In genomic region chr11:17051545-17052475, GRCm38 (mm10) we compare ENCODE assay signal across 8 mouse cellular contexts. TPM values are rescaled to one million over a fixed set of nuclear protein-coding genes. Genes with fewer than 3 reads are reported as not detected.
DNase-seq lines count a peak whose midpoint lies in the region; ATAC-seq lines count a peak whose summit lies in the region.

Gene Cnrip1 (plus strand): TSS chr11:17051586.
Gene Plek (minus strand): TSS chr11:17052381.

- H3K9me3 ChIP-seq in hindbrain, embryonic 12.5 days (replicated peaks) = no peaks in the 10 kb centered on the region
- no peaks in the 10 kb centered on the region for H3K9me3 ChIP-seq in lung, embryonic 15.5 days

- peak within 1 kb of the TSS; percentile 72 for H3K4me2 ChIP-seq in hindbrain, embryonic 12.5 days (replicated peaks)
- peak within 1 kb of the TSS; percentile 61 for H3K4me2 ChIP-seq in lung, embryonic 15.5 days

- DNase-seq in Muller cell, postnatal 12 days (ENCODE audit: inconsistent ontology term) = peak; percentile 75
- peak; percentile 98 for DNase-seq in cerebellum, postnatal 10 days
- peak; percentile 65 to 77 for DNase-seq in frontal cortex, postnatal 25 days (ENCODE audit: low spot score in 2 of 2)
- DNase-seq in layer of hippocampus, postnatal 10 days (ENCODE audit: low spot score in 2 of 2) = peak; percentile 90 to 93
- DNase-seq in testis, postnatal 10 days (ENCODE audit: low spot score) = peak; percentile 76

- peak within 1 kb of the TSS; percentile 81 for H3K9ac ChIP-seq in hindbrain, embryonic 12.5 days
- H3K9ac ChIP-seq in lung, embryonic 15.5 days = peak within 1 kb of the TSS; percentile 74

- H3K27me3 ChIP-seq in hindbrain, embryonic 12.5 days = no peaks in the 10 kb centered on the region
- H3K27me3 ChIP-seq in lung, embryonic 15.5 days = no peaks in the 10 kb centered on the region

- H3K4me3 ChIP-seq in hindbrain, embryonic 12.5 days = peak within 1 kb of the TSS; percentile 65
- H3K4me3 ChIP-seq in lung, embryonic 15.5 days = peak within 1 kb of the TSS; percentile 67

- peaks cover 10% of the 10 kb centered on the region for H3K4me1 ChIP-seq in hindbrain, embryonic 12.5 days
- H3K4me1 ChIP-seq in lung, embryonic 15.5 days = peaks cover 4% of the 10 kb centered on the region; the same call in 1 of the 2 replicates

- ATAC-seq in hindbrain, embryonic 12.5 days (ENCODE audit: low FRiP score) = peak; percentile 96
- peak; percentile 93 for ATAC-seq in lung, embryonic 15.5 days (ENCODE audit: borderline replicate concordance, extremely low read depth, low FRiP score, low TSS enrichment)
- ATAC-seq in neutrophil, adult 5-6 weeks (ENCODE audit: extremely low read depth, insufficient number of reproducible peaks, low FRiP score, poor library complexity, severe bottlenecking) = peak; percentile 64

- H3K36me3 ChIP-seq in hindbrain, embryonic 12.5 days = no peaks in the 10 kb centered on the region
- H3K36me3 ChIP-seq in lung, embryonic 15.5 days = no peaks in the 10 kb centered on the region

- peak within 1 kb of the TSS; percentile 90 for H3K27ac ChIP-seq in hindbrain, embryonic 12.5 days
- peak within 1 kb of the TSS; percentile 79 for H3K27ac ChIP-seq in lung, embryonic 15.5 days

- 1% methylated on average over 38 of the region's 38 CpGs for WGBS in hindbrain, embryonic 12.5 days
- WGBS in lung, embryonic 15.5 days = under 1% methylated on average over 38 of the region's 38 CpGs

RNA-seq across cellular contexts. Expression of gene Cnrip1, which starts in this region (rescaled TPM):
- 40.5 and 44.5 TPM in 2 replicates for polyA plus RNA-seq in hindbrain, embryonic 12.5 days (2016; fragmentation: Nextera tagmentation; extraction: Ambion mirVana)
- total RNA-seq in layer of hippocampus, postnatal 10 days (2021) = 100 to 1,000 TPM; 154 to 175 TPM
- polyA plus RNA-seq in lung, embryonic 15.5 days (2015; fragmentation: Nextera tagmentation; extraction: Ambion mirVana) = 34.1 and 35.4 TPM in 2 replicates
- 4.3 and 7.2 TPM in 2 replicates for total RNA-seq in neutrophil, adult 5-6 weeks (2017)

RNA-seq across cellular contexts. Expression of gene Plek, which starts in this region (rescaled TPM):
- polyA plus RNA-seq in hindbrain, embryonic 12.5 days (2016; fragmentation: Nextera tagmentation; extraction: Ambion mirVana) = 4.9 and 5.0 TPM in 2 replicates
- 1 to 10 TPM; 4.5 to 4.6 TPM for total RNA-seq in layer of hippocampus, postnatal 10 days (2021)
- polyA plus RNA-seq in lung, embryonic 15.5 days (2015; fragmentation: Nextera tagmentation; extraction: Ambion mirVana) = 3.8 and 4.2 TPM in 2 replicates
- 408 and 428 TPM in 2 replicates for total RNA-seq in neutrophil, adult 5-6 weeks (2017)

Comparison
In these comparisons a context has a peak if more than half of its experiments do, and no peak if none do; other contexts are left out.
1. Peak in every context shown above with its lines: DNase-seq, ATAC-seq, H3K4me3 ChIP-seq and H3K27ac ChIP-seq.
2. RNA of gene Cnrip1 (total RNA-seq): 154 to 175 TPM in layer of hippocampus, postnatal 10 days; 4.3 to 7.2 TPM in neutrophil, adult 5-6 weeks; every median in the first group is over 10 times any median in the second.
3. RNA of gene Plek (total RNA-seq): 408 to 428 TPM in neutrophil, adult 5-6 weeks; 4.5 to 4.6 TPM in layer of hippocampus, postnatal 10 days; every median in the first group is over 10 times any median in the second.